Comparison of ENCODE assay signal across 8 mouse cellular contexts in genomic region chr13:60481451-60481850, GRCm38 (mm10).
DNase-seq lines count a peak whose midpoint lies in the region; ATAC-seq and TF ChIP-seq lines count a peak whose summit lies in the region.
"Not testable (repeated sequence)": the region's sequence is repeated elsewhere in the genome, so short reads cannot be mapped to it uniquely, and the experiment has no call there.

No protein-coding gene starts in this region.

- not testable (repeated sequence) for DNase-seq in embryonic facial prominence, embryonic 10.5 days (ENCODE audit: low spot score); gastrocnemius, adult 2 months; limb, embryonic 10.5 days (ENCODE audit: low spot score); lung, embryonic 14.5 days
- peak; percentile 45 for DNase-seq in kidney, adult 9 months

- not testable (repeated sequence) for H3K9ac ChIP-seq in hindbrain, embryonic 12.5 days; liver, embryonic 12.5 days; lung, embryonic 14.5 days
- peak overlapping the region; percentile 33; the same call in 1 of the 2 replicates for H3K9ac ChIP-seq in stomach, embryonic 16.5 days (ENCODE audit: low read length)

- H3K27ac ChIP-seq in embryonic facial prominence, embryonic 10.5 days (replicated peaks): peak overlapping the region; percentile 74; the same call in 1 of the 2 replicates
- 0 out of 2 replicates have a peak overlapping the region, but pooled peaks have one; percentile 69 for H3K27ac ChIP-seq in gastrocnemius, adult 2 months
- not testable (repeated sequence) for H3K27ac ChIP-seq in hindbrain, embryonic 12.5 days; liver, embryonic 12.5 days; stomach, embryonic 16.5 days (ENCODE audit: low read length)
- peak overlapping the region; percentile 75; the same call in 1 of the 2 replicates for H3K27ac ChIP-seq in limb, embryonic 10.5 days
- H3K27ac ChIP-seq in lung, embryonic 14.5 days (ENCODE audit: low read depth): 0 out of 2 replicates have a peak overlapping the region, but pooled peaks have one; percentile 39

- 65% methylated on average over 11 of the region's 11 CpGs for WGBS in embryonic facial prominence, embryonic 10.5 days
- WGBS in hindbrain, embryonic 12.5 days: 68% methylated on average over 11 of the region's 11 CpGs
- 75% methylated on average over 11 of the region's 11 CpGs for WGBS in limb, embryonic 10.5 days
- WGBS in liver, embryonic 12.5 days (ENCODE audit: insufficient replicate concordance): 60% methylated on average over 11 of the region's 11 CpGs
- WGBS in lung, embryonic 14.5 days: 66% methylated on average over 11 of the region's 11 CpGs
- 70% methylated on average over 11 of the region's 11 CpGs for WGBS in stomach, embryonic 16.5 days

- TF ChIP-seq CTCF in gastrocnemius, adult 2 months (IDR thresholded peaks at IDR 0.05); lung, embryonic 14.5 days (IDR thresholded peaks at IDR 0.05; ENCODE audit: low read depth): not testable (repeated sequence)

- intact Hi-C loops in gastrocnemius, adult 2 months (cut with DNase I): not testable (repeated sequence)

- not testable (repeated sequence) for ATAC-seq in hindbrain, embryonic 12.5 days (ENCODE audit: low FRiP score); liver, embryonic 12.5 days; lung, embryonic 14.5 days (ENCODE audit: insufficient read depth); stomach, embryonic 16.5 days (ENCODE audit: insufficient read depth, low FRiP score)

- peaks cover 34% of the 10 kb centered on the region for H3K27me3 ChIP-seq in embryonic facial prominence, embryonic 10.5 days (replicated peaks; ENCODE audit: low read depth, poor library complexity, severe bottlenecking)
- not testable (repeated sequence) for H3K27me3 ChIP-seq in hindbrain, embryonic 12.5 days; limb, embryonic 10.5 days (ENCODE audit: low read depth, poor library complexity, severe bottlenecking); liver, embryonic 12.5 days (replicated peaks); lung, embryonic 14.5 days (ENCODE audit: insufficient read depth, low read length); stomach, embryonic 16.5 days (ENCODE audit: control insufficient read depth, insufficient read depth, low read length)

- peak overlapping the region; percentile 67; the same call in 1 of the 2 replicates for H3K4me2 ChIP-seq in hindbrain, embryonic 12.5 days (replicated peaks)
- H3K4me2 ChIP-seq in liver, embryonic 12.5 days: peak overlapping the region; percentile 59
- peak overlapping the region; percentile 62 for H3K4me2 ChIP-seq in lung, embryonic 14.5 days
- peak overlapping the region; percentile 57; the same call in 1 of the 2 replicates for H3K4me2 ChIP-seq in stomach, embryonic 16.5 days (ENCODE audit: low read depth, low read length)

- not testable (repeated sequence) for H3K4me3 ChIP-seq in embryonic facial prominence, embryonic 10.5 days; gastrocnemius, adult 2 months; hindbrain, embryonic 12.5 days; limb, embryonic 10.5 days; liver, embryonic 12.5 days; lung, embryonic 14.5 days (ENCODE audit: low read depth, low read length); stomach, embryonic 16.5 days (replicated peaks; ENCODE audit: low read length)

- peaks cover 23% of the 10 kb centered on the region for H3K4me1 ChIP-seq in embryonic facial prominence, embryonic 10.5 days
- H3K4me1 ChIP-seq in hindbrain, embryonic 12.5 days: peaks cover 22% of the 10 kb centered on the region
- H3K4me1 ChIP-seq in limb, embryonic 10.5 days: peaks cover 22% of the 10 kb centered on the region
- H3K4me1 ChIP-seq in liver, embryonic 12.5 days: peaks cover 22% of the 10 kb centered on the region
- peaks cover 10% of the 10 kb centered on the region; the same call in 1 of the 2 replicates for H3K4me1 ChIP-seq in lung, embryonic 14.5 days (ENCODE audit: insufficient read depth)
- H3K4me1 ChIP-seq in stomach, embryonic 16.5 days (ENCODE audit: control insufficient read depth, insufficient read depth, low read length): peaks cover 20% of the 10 kb centered on the region

- not testable (repeated sequence) for H3K36me3 ChIP-seq in embryonic facial prominence, embryonic 10.5 days (replicated peaks); hindbrain, embryonic 12.5 days; limb, embryonic 10.5 days; liver, embryonic 12.5 days; lung, embryonic 14.5 days (ENCODE audit: insufficient read depth); stomach, embryonic 16.5 days (ENCODE audit: control insufficient read depth, insufficient read depth, low read length)

- H3K9me3 ChIP-seq in embryonic facial prominence, embryonic 10.5 days; hindbrain, embryonic 12.5 days (replicated peaks); limb, embryonic 10.5 days (replicated peaks); liver, embryonic 12.5 days (replicated peaks); lung, embryonic 14.5 days (ENCODE audit: low read depth, low read length); stomach, embryonic 16.5 days (replicated peaks; ENCODE audit: control insufficient read depth, low read length): not testable (repeated sequence)
